ENCODE assay signal across 8 mouse cellular contexts in the genomic region with DNA sequence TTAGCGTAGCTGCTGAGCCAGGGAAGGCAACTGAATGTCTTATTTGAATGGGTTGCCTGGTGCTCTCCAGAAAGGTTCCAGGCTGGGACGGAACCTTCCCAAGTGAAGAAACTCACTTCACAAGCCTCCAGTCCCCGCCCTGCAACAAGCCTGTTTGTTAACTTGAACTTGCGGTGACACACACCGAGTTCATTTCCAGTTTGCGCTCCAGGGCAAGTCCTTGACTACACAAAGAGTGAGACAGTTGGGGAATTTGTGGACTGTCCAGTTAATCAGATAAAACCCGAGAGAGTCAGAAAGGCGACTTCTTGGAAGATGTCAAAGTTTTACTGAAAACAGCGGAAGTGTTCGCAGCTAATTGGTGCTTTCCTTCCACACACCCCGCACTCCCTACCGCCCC.
"Had no signal": no experiment of that assay in that cellular context is flagged by ENCODE, and none has a peak within 500 bp of the region (broad histone marks: within the 10 kb centered on the region; RNA-seq: fewer than 3 reads in every experiment).

No protein-coding gene starts in this region.

- H3K27me3 ChIP-seq: hindbrain, embryonic 15.5 days; limb, embryonic 13.5 days; midbrain, embryonic 15.5 days; neural tube, embryonic 12.5 days had no signal

- H3K9ac ChIP-seq: hindbrain, embryonic 15.5 days; limb, embryonic 13.5 days; midbrain, embryonic 15.5 days; neural tube, embryonic 12.5 days had no signal

- H3K4me2 ChIP-seq: hindbrain, embryonic 15.5 days; limb, embryonic 13.5 days; liver, embryonic 11.5 days; midbrain, embryonic 15.5 days; neural tube, embryonic 12.5 days had no signal

- H3K36me3 ChIP-seq: hindbrain, embryonic 15.5 days; limb, embryonic 13.5 days; midbrain, embryonic 15.5 days; neural tube, embryonic 12.5 days had no signal

- H3K9me3 ChIP-seq: hindbrain, embryonic 15.5 days; limb, embryonic 13.5 days; midbrain, embryonic 15.5 days; neural tube, embryonic 12.5 days had no signal

- ATAC-seq: midbrain, embryonic 15.5 days had no signal

- H3K4me3 ChIP-seq: hindbrain, embryonic 15.5 days; limb, embryonic 13.5 days; midbrain, embryonic 15.5 days; neural tube, embryonic 12.5 days had no signal

- H3K27ac ChIP-seq: hindbrain, embryonic 15.5 days; limb, embryonic 13.5 days; midbrain, embryonic 15.5 days; neural tube, embryonic 12.5 days had no signal

- H3K4me1 ChIP-seq: midbrain, embryonic 15.5 days; neural tube, embryonic 12.5 days had no signal

- DNase-seq: kidney, adult 18-20 months; left cerebral cortex, postnatal 4 days; thymus, postnatal 36 days had no signal
